In genomic region chr11:6562359-6562758, GRCm38 (mm10) we compare ENCODE assay signal across 10 mouse cellular contexts. TPM values are rescaled to one million over a fixed set of nuclear protein-coding genes. Genes with fewer than 3 reads are reported as not detected.
DNase-seq lines count a peak whose midpoint lies in the region; ATAC-seq lines count a peak whose summit lies in the region.
"Had no signal": no experiment of that assay in that cellular context is flagged by ENCODE, and none has a peak within 500 bp of the region (broad histone marks: within the 10 kb centered on the region; RNA-seq: fewer than 3 reads in every experiment).

No protein-coding gene starts in this region.

- H3K4me3 ChIP-seq in liver, embryonic 12.5 days = no peak overlapping the region
- H3K4me3 ChIP-seq in stomach, embryonic 15.5 days (replicated peaks) = no peak overlapping the region
- H3K4me3 ChIP-seq: hindbrain, embryonic 12.5 days had no signal

- no peaks in the 10 kb centered on the region for H3K27me3 ChIP-seq in liver, embryonic 12.5 days (replicated peaks)
- no peaks in the 10 kb centered on the region for H3K27me3 ChIP-seq in stomach, embryonic 15.5 days (replicated peaks)
- H3K27me3 ChIP-seq: hindbrain, embryonic 12.5 days had no signal

- peak; percentile 28 for DNase-seq in kidney, postnatal 10 days
- DNase-seq in kidney, postnatal 36 days = no peak
- DNase-seq in layer of hippocampus, adult 9-10 months (ENCODE audit: low spot score) = no peak
- no peak for DNase-seq in urinary bladder, postnatal 10 days (ENCODE audit: low spot score)
- DNase-seq: lung, postnatal 10 days had no signal

- no peak overlapping the region for H3K9ac ChIP-seq in liver, embryonic 12.5 days
- no peak overlapping the region for H3K9ac ChIP-seq in stomach, embryonic 15.5 days
- H3K9ac ChIP-seq: hindbrain, embryonic 12.5 days had no signal

- no peak overlapping the region for H3K27ac ChIP-seq in liver, embryonic 12.5 days
- no peak overlapping the region for H3K27ac ChIP-seq in stomach, embryonic 15.5 days
- H3K27ac ChIP-seq: hindbrain, embryonic 12.5 days had no signal

- peaks cover 54% of the 10 kb centered on the region for H3K36me3 ChIP-seq in liver, embryonic 12.5 days
- no peaks in the 10 kb centered on the region for H3K36me3 ChIP-seq in stomach, embryonic 15.5 days

- no peaks in the 10 kb centered on the region for H3K9me3 ChIP-seq in liver, embryonic 12.5 days (replicated peaks)
- no peaks in the 10 kb centered on the region for H3K9me3 ChIP-seq in stomach, embryonic 15.5 days
- H3K9me3 ChIP-seq: hindbrain, embryonic 12.5 days had no signal

- 58% methylated on average over 6 of the region's 6 CpGs for WGBS in liver, embryonic 12.5 days (ENCODE audit: insufficient replicate concordance)
- 63% methylated on average over 6 of the region's 6 CpGs for WGBS in stomach, embryonic 15.5 days

- H3K4me1 ChIP-seq in liver, embryonic 12.5 days = peaks cover 67% of the 10 kb centered on the region
- no peaks in the 10 kb centered on the region; the same call in 1 of the 2 replicates for H3K4me1 ChIP-seq in stomach, embryonic 15.5 days

- peak; percentile 5 for ATAC-seq in activated CD4-positive, CD25-positive, alpha-beta regulatory T cell, adult 4 months
- peak; percentile 40; the same call in 1 of the 2 replicates for ATAC-seq in liver, embryonic 12.5 days
- ATAC-seq in stomach, embryonic 15.5 days (ENCODE audit: insufficient read depth, low FRiP score, low read depth) = 0 out of 2 replicates have a peak, but pooled peaks have one; percentile 35
- ATAC-seq in erythroid progenitor cell, adult 5-6 weeks (replicated peaks; ENCODE audit: low FRiP score, poor library complexity, severe bottlenecking) = no peak

- peak overlapping the region; percentile 46 for H3K4me2 ChIP-seq in liver, embryonic 12.5 days
- H3K4me2 ChIP-seq in stomach, embryonic 15.5 days = 0 out of 2 replicates have a peak overlapping the region, but pooled peaks have one; percentile 3
- H3K4me2 ChIP-seq: hindbrain, embryonic 12.5 days had no signal

RNA-seq across cellular contexts. Expression of gene Ccm2, which starts 15.7 kb away (rescaled TPM):
- 100 to 1,000 TPM; 136 TPM for polyA plus RNA-seq in activated CD4-positive, CD25-positive, alpha-beta regulatory T cell, adult 4 months (2017; shearing (Covaris generic))
- polyA plus RNA-seq in liver, embryonic 12.5 days (2016; fragmentation: Nextera tagmentation; extraction: Ambion mirVana) = 57.9 and 60.0 TPM in 2 replicates
- polyA plus RNA-seq in stomach, embryonic 15.5 days (2015; fragmentation: Nextera tagmentation; extraction: Ambion mirVana) = 75.4 and 76.3 TPM in 2 replicates
- 18.7 and 30.6 TPM in 2 replicates for total RNA-seq in erythroid progenitor cell, adult 5-6 weeks (2015; ENCODE audit: low replicate concordance)
- 9.8 and 31.8 TPM in 2 replicates for total RNA-seq in erythroid progenitor cell, adult 5-6 weeks (2017; ENCODE audit: low replicate concordance)

RNA-seq across cellular contexts. Expression of gene Myo1g, which starts 41.6 kb away (rescaled TPM):
- 100 to 1,000 TPM; 138 to 145 TPM for polyA plus RNA-seq in activated CD4-positive, CD25-positive, alpha-beta regulatory T cell, adult 4 months (2017; shearing (Covaris generic))
- 5.8 and 6.2 TPM in 2 replicates for polyA plus RNA-seq in liver, embryonic 12.5 days (2016; fragmentation: Nextera tagmentation; extraction: Ambion mirVana)
- polyA plus RNA-seq in stomach, embryonic 15.5 days (2015; fragmentation: Nextera tagmentation; extraction: Ambion mirVana) = 3.5 and 4.3 TPM in 2 replicates
- total RNA-seq in erythroid progenitor cell, adult 5-6 weeks (2015; ENCODE audit: low replicate concordance) = 6.3 and 16.6 TPM in 2 replicates
- total RNA-seq in erythroid progenitor cell, adult 5-6 weeks (2017; ENCODE audit: low replicate concordance) = 6.3 and 14.6 TPM in 2 replicates

RNA-seq across cellular contexts. Expression of gene Nacad, which starts 43.5 kb away (rescaled TPM):
- polyA plus RNA-seq in activated CD4-positive, CD25-positive, alpha-beta regulatory T cell, adult 4 months (2017; shearing (Covaris generic)) = not detected
- 6.4 and 7.5 TPM in 2 replicates for polyA plus RNA-seq in liver, embryonic 12.5 days (2016; fragmentation: Nextera tagmentation; extraction: Ambion mirVana)
- polyA plus RNA-seq in stomach, embryonic 15.5 days (2015; fragmentation: Nextera tagmentation; extraction: Ambion mirVana) = 5.7 and 8.2 TPM in 2 replicates
- not detected in 2 replicates for total RNA-seq in erythroid progenitor cell, adult 5-6 weeks (2015; ENCODE audit: low replicate concordance)
- 0.98 and 2.7 TPM in 2 replicates for total RNA-seq in erythroid progenitor cell, adult 5-6 weeks (2017; ENCODE audit: low replicate concordance)

Comparison
In these comparisons a context has a peak if more than half of its experiments do, and no peak if none do; other contexts are left out.
1. RNA of gene Myo1g, which starts 41.6 kb away (polyA plus RNA-seq): 138 to 145 TPM in activated CD4-positive, CD25-positive, alpha-beta regulatory T cell, adult 4 months; 5.8 to 6.2 TPM in liver, embryonic 12.5 days and 3.5 to 4.3 TPM in stomach, embryonic 15.5 days; every median in the first group is over 10 times any median in the second.